Mouse (Mus musculus): ENCODE data around the gene Arhgap9. TPM values are rescaled to one million over a fixed set of nuclear protein-coding genes. Genes with fewer than 3 reads are reported as not detected.

Arhgap9 gene
- total RNA-seq, 1 experiment from 2014 or later: 2.1 TPM

DNA sequence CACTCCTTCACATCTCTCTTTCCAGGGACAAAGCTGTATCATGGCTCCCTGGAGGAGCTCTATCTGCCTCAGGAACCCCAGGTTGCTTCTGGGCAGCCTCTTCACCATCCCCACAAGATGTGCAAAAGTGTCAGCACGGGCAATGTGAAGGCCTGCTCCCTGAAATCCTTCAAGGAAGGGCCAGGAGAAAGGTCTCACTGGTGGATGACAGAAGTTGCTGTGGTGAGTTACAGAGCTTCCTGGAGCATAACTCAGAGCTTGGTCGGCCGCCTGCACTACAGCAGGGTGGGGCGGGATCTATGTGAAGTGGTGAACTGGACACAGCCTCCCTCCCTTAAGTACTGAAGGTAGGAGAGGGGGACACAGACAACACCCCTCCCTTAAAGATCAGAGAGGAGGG, 905 bp downstream of the Arhgap9 start:
- DNase-seq: no peak

- no peak for DNase-seq
These were observed 1.5 kb downstream of the Arhgap9 start for GRCm38 (mm10) chr10:127323131-127323855.

GRCm38 (mm10) chr10:127324495-127324894, 2.7 kb downstream of the Arhgap9 start:
- peak; percentile 62 for DNase-seq

DNA sequence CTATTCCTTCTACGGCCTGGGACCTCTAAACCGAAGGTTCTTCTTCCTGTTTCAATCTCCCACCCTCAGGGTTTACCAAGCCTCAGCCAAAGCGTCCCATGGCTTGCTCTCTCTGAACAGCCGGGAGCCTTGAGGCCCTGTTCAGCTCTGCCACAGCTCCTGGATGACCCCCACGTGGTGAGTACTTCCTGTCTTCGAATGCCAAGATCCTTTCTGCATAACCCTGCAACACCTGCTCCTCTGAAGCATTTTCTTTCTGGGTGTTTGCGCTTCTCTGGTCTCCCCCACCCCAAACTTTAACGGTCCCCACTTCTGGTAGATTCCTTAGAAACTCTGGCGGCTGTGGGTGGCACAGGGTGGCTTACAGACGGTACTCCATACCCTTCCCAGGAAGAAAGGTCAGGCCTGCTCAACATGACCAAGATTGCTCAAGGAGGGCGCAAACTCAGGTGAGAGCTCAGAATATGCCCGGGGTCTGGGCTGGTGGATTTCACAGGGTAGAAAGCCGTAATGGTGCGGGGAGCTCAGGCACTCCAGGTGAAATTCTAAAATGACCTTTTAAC, 3.8 kb downstream of the Arhgap9 start:
- no peak for DNase-seq

DNA sequence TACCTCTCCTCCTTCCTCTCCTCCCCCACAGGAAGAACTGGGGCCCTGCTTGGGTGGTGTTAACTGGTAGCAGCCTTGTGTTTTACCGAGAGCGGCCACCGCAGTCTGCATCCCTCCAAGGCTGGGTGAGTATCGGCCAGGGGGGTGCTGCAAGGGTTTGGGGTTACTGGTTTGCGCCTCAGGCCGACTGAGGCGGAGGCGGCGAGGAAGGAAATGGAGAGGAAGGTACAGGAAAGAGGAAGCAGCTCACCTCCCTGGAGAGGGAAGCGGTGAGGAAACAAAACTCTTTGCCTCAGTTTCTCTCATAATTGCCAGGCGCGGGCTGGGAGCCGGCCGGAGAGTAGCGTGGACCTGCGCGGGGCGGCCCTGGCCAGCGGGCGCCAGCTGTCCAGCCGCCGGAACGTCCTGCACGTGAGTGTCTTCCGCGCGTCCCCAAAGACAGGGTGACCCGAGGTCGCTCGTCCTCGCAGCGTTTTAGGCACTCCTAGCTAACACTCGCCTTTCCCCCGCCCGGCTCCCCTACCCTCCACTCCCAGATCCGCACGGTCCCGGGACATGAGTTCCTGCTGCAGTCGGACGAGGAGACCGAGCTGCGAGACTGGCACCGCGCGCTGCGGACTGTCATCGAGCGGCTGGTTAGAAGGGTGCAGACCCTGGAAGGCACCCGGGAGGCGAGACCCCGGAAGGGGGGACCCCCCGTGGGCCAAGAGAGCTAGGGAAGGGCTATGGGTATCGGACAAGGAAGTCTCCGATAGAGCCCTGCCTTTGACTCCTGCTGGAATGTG, 4.4 kb downstream of the Arhgap9 start:
- DNase-seq: peak; percentile 54

DNA sequence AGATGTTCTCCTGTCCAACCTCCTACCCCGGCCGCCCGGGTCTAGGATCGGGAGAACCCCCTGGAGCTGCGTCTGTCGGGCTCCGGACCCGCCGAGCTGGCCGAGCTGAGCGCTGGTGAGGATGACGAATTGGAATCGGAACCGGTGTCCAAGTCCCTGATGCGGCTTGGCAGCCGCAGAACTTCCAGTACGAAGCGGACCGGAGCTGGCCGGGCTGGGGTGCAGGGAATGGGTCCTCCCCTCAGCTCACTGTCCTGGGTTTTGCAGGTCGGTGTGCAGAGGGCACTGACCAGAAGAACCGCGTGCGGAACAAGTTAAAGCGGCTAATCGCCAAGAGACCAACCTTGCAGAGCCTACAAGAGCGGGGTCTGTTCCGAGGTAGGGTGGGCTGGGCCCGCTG, 5.1 kb downstream of the Arhgap9 start:
- DNase-seq: peak; percentile 52

DNA sequence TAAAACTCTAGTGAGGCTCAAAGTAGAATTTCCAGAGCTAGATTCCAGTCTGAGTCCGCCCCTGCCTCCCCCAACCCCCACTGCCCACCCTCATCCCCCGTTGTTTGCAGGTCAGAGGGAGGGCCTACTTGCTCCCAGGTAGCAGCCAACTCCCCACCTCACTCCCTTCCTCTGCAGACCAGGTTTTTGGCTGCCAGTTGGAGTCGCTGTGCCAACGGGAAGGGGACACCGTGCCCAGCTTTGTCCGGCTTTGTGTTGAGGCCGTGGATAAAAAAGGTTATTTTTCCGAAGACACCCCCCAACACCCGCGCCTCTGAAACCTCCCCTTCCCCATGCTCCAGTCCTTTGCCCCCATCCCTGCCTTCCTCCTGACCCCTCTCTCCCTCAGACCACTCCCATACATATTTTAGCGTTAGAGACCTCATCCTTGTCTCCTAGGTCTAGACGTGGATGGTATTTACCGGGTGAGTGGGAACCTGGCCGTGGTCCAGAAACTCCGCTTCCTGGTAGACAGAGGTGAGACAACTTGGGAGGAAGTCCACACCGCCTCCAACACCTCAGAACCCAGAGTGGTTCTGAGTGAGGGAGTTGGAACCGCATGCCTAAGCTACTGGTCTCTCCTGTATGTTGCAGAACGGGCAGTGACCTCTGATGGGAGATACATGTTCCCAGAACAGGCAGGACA, 5.8 kb downstream of the Arhgap9 start:
- no peak for DNase-seq

DNA sequence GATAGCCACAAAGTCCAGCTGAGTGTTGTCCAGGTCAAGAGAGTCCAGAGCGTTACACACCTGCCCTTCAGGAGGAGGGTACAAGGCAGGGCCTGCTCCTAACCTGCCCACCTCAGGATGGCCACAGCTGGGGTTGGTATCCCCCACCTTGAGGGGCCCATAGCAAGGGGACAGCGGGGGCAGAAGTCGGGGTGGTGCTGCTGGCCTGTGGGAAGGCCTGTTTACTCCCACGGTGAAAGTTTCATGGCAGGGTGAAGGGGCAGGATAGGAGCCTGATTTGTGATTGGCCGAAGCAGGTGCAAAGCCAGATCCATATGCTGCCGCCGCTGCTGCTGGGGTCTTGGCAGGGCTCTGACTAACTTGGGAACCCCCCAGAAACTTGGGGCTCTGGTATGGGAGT, 8.4 kb downstream of the Arhgap9 start:
- no peak for DNase-seq

DNA sequence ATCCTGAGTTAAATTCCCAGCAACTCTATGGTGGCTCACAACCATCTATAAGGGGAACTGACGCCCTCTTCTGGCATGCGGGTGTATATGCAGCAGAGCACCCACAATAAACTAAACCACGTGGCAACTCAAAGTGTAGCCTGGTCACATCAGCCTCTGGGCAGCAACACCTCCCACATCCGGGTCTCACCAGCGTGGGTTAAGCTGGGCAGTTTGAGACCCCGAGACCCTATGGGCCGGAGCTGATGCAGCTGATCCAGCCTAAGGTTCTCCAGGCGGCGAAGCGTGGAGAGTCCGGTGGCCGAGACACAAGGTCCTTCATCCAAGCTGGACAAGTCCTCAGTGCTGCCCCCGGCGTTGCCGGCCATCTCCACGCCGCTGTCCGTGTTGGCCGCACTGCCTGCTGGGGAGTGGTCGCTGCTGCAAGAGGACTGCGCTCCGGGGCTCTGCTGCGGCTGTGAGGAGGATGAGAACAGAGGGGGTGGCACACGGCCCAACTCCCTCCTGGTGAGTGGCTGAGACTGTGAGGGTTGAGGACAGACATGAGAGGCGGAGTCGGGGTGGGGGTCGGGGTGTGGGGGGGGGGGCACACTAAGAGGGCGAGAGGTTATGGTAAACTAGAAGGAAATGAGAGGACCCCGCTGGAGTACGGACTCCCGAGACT, 10.6 kb downstream of the Arhgap9 start:
- DNase-seq: no peak

- no peak for DNase-seq
These were observed 11.4 kb downstream of the Arhgap9 start for GRCm38 (mm10) chr10:127333152-127333551.

GRCm38 (mm10) chr10:127335271-127335670, 13.5 kb downstream of the Arhgap9 start:
- no peak for DNase-seq

DNA sequence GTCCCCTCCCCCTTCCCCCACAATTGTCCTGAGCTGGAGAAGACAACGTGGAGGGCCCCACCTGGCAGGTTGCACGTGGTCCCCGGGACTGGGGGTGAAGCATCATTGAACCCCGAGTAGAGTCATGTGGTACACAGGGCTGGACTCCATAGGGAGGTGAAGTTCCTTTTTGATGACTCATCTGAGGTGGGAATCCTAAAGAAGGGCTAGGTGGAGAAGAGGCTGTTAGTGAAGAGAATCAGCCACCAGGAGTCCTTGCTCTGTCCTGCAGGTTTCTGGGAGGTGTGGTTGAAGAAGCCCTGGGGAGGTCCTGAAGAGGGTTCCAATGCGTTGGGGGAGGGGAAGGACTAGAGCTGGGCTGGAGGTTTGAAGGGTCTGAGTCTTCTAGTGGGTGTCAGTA, 15.2 kb downstream of the Arhgap9 start:
- DNase-seq: no peak

GRCm38 (mm10) chr10:127337536-127338099, 15.9 kb downstream of the Arhgap9 start:
- no peak for DNase-seq

GRCm38 (mm10) chr10:127338930-127339682, 17.3 kb downstream of the Arhgap9 start:
- DNase-seq: peak; percentile 91

- peak; percentile 68 for DNase-seq
These were observed 18.2 kb downstream of the Arhgap9 start for GRCm38 (mm10) chr10:127339683-127340576.

DNA sequence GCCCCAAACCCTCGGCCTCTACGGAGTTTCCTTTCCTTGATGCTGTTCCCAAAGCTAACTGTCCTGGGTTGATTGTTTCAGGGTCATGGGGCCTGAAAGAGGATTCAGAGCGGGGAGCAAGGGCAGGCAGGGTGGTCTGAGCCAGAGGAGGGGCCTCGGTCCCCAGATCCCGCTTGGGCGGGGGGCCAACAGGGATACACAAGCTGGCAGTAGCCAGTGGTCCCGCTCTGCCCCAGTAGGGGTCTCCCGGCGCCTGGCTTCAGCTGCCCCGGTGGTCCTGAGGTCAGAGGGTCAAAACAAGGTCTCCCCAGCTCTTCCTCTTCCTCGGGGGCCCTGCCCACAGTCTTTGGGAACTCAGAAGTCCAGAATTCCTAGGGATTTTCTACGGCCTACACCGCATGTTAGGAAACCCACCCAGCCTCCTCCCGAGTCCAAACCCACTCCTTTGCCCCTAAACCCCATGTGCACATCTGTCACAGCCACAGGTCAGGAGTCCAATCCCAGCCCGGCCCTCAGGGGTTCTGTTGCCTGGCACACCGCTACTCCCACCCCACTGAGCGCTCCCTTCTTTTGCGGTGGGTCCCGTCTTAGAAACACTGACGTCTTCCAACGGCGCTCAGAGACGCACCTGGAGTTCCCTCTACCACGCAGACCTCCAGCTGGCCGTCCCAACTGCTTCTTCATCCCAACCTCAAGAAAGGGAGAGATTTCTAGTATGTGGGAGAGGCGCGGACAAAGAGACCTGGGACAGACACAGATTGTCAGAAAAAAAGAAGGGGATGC, 19.0 kb downstream of the Arhgap9 start:
- no peak for DNase-seq

- no peak for DNase-seq
These were observed 19.6 kb downstream of the Arhgap9 start for GRCm38 (mm10) chr10:127341360-127341690.

DNA sequence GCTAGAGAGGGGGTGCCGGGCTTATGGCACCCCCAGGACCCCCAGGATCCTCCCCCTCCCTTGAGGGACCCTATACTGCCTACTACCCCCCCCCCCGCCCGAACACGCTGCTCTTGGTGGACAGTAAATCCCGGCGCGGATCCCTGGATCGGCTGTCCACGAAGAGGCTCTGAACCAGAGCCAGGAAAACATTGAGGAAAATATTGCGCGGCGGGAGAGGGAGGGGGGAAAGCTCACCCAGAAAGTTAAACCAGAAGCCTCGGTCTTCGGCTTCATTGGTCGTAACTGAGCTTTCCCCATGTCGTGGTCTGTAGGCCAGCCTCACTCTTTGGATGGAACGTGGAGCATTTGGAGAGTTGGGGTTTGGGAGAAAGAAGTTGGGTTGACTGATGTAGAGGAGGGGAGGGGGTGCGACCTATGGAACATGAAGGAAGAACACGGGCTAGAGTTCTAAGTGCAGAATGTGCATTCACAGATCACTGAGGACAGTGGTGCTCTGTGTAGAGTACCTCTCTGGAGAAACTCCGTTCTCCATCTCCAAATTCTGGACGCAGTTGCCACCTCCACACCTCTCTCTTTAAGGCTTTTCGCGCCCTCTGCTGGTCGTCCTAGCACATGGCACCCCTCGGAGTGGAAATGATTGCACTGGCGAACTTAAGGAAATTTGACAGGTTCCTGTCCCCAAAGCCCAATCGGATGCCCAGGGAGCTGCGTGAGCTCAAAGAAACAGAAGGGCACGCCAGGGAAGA, 20.3 kb downstream of the Arhgap9 start, which contains the start of gene Gli1:
Gene Gli1 (minus strand): TSS at position 84 of the 749 bp plus-strand sequence.
- DNase-seq: peak; percentile 92
